Mouse (Mus musculus) liver, embryonic 14.5 days (tissue): ENCODE measurements around the gene Ralgps1.

Experiments used
- CTCF ChIP-seq: IDR thresholded peaks from 2 replicates; pipeline ENCODE4 v1.5.1; 2016; ENCODE audit warnings: antibody characterized with exemption, low read depth, control low read depth
- EP300 ChIP-seq: IDR thresholded peaks from 2 replicates; pipeline ENCODE4 v1.6.1; 2016; ENCODE audit warnings: antibody characterized with exemption, low read depth

- TF ChIP-seq CTCF (no peak), EP300 (no peak)
Measured at GRCm38 (mm10) chr2:33162126-33162525, 209.2 kb downstream of the Ralgps1 start.
